Mouse (Mus musculus) midbrain, embryonic 12.5 days (tissue): ENCODE results near the gene AC124108.1. TPM values are rescaled to one million over a fixed set of nuclear protein-coding genes. Genes with fewer than 3 reads are reported as not detected.

ENCODE experiments used
- ATAC-seq: fragments of 200-750 bp; cut with Nextera tagmentation; 2 replicates; pipeline ENCODE4 v1.8.0; 2017; ENCODE audit warnings: low read depth, moderate TSS enrichment, moderate library complexity; ENCODE audit not compliant: low FRiP score
- H3K27ac ChIP-seq: fragments of 300-500 bp; sonication (generic); replicated peaks from 2 replicates; pipeline ENCODE4 v1.5.1; 2016; ENCODE audit warnings: mild to moderate bottlenecking
- H3K27me3 ChIP-seq: fragments of 300-500 bp; sonication (generic); 2 replicates; pipeline ENCODE4 v1.6.1; 2016; ENCODE audit warnings: mild to moderate bottlenecking
- H3K36me3 ChIP-seq: fragments of 300-500 bp; sonication (generic); 2 replicates; pipeline ENCODE4 v1.6.1; 2016
- H3K4me1 ChIP-seq: fragments of 300-500 bp; sonication (generic); 2 replicates; pipeline ENCODE4 v1.6.1; 2016
- H3K4me2 ChIP-seq: fragments of 300-500 bp; sonication (generic); replicated peaks from 2 replicates; pipeline ENCODE4 v1.6.1; 2016; ENCODE audit warnings: mild to moderate bottlenecking, moderate library complexity
- H3K4me3 ChIP-seq: fragments of 300-500 bp; sonication (generic); 2 replicates; pipeline ENCODE4 v1.5.1; 2016; ENCODE audit warnings: mild to moderate bottlenecking
- H3K9ac ChIP-seq: fragments of 300-500 bp; sonication (generic); replicated peaks from 2 replicates; pipeline ENCODE4 v1.6.1; 2016; ENCODE audit warnings: mild to moderate bottlenecking, moderate library complexity
- H3K9me3 ChIP-seq: fragments of 300-500 bp; sonication (generic); 2 replicates; pipeline ENCODE4 v1.6.1; 2016; ENCODE audit warnings: mild to moderate bottlenecking
- whole genome bisulfite sequencing: fragments of 180-500 bp; shearing (Covaris S2); methylation state at CpG from one replicate; pipeline ENCODE4 v1.1.7; 2016; 5-methylcytosine and 5-hydroxymethylcytosine counted together
- microRNA counts: library from miRNA; unstranded; fragments of <30 nt; microRNA quantifications from one replicate; lab custom pipeline; 2017
- microRNA-seq: library from miRNA; unstranded; fragments of <30 nt; microRNA quantifications from one replicate; pipeline ENCODE4, GENCODE M21; 2017
- polyA plus RNA-seq: library from polyadenylated mRNA; unstranded; fragments of >200 nt; fragmentation: Nextera tagmentation; extraction: Ambion mirVana; gene quantifications from 2 replicates; pipeline ENCODE4 v1.2.1, GENCODE M21; 2016

Gene AC124108.1
- polyA plus RNA-seq, 1 experiment from 2014 or later, result 6.1 TPM

GRCm38 (mm10) chr1:132229667-132230066, 38.4 kb downstream of the AC124108.1 start, which contains the start of gene Gm10188:
Gene Gm10188 (minus strand): TSS chr1:132229767.
- Histone ChIP-seq H3K9ac (no peak within 1 kb of the TSS), H3K27me3 (0 out of 2 replicates have a peak, but pooled peaks cover 5% of the 10 kb centered on the region), H3K4me2 (no peak within 1 kb of the TSS), H3K9me3 (no peaks in the 10 kb centered on the region), H3K4me3 (no peak within 1 kb of the TSS), H3K4me1 (peaks cover 3% of the 10 kb centered on the region; the same call in 1 of the 2 replicates), H3K27ac (no peak within 1 kb of the TSS), H3K36me3 (no peaks in the 10 kb centered on the region)
- no peak for ATAC-seq
- 92% methylated on average over 3 of the region's 3 CpGs for WGBS

- Histone ChIP-seq H3K27ac (peak overlapping the region; percentile 63; the same call in 1 of the 2 replicates), H3K4me1 (peaks cover 3% of the 10 kb centered on the region; the same call in 1 of the 2 replicates), H3K4me3 (no peak overlapping the region), H3K36me3 (no peaks in the 10 kb centered on the region), H3K27me3 (peaks cover 16% of the 10 kb centered on the region), H3K9me3 (no peaks in the 10 kb centered on the region), H3K4me2 (no peak overlapping the region), H3K9ac (no peak overlapping the region)
- ATAC-seq, result no peak
- WGBS, result 28% methylated on average over 7 of the region's 7 CpGs
These were observed 40.4 kb downstream of the AC124108.1 start for GRCm38 (mm10) chr1:132231470-132232274.

GRCm38 (mm10) chr1:132233566-132233965, 42.3 kb downstream of the AC124108.1 start:
- Histone ChIP-seq H3K36me3 (no peaks in the 10 kb centered on the region), H3K4me1 (peaks cover 7% of the 10 kb centered on the region; the same call in 1 of the 2 replicates)

DNA sequence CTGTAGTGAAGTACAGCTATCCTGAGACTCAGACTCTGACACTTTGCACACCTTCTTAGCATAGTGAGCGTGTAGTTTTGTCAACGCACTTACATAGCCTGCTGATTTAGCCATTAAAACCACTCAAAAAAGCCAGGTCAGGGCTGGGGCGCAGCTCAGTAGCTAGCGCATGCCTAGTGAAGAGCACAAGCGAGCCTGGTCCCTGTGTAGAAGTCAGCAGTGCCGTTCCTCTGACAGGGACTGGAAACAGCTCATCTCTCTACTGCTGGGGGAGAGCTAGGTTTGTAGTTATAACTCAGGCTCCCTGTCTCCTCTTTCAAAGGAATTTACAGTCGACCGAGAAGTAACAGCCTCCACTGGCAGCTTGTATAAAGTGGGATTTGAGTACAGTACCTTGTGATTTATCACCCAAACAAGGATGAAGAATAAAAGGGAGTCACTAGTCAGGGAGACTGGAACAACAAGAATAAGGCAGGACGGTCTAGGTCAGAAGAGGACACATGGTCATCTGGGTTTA, 43.6 kb downstream of the AC124108.1 start:
- Histone ChIP-seq H3K27ac (no peak overlapping the region), H3K27me3 (peaks cover 21% of the 10 kb centered on the region), H3K4me1 (peaks cover 7% of the 10 kb centered on the region; the same call in 1 of the 2 replicates), H3K36me3 (no peaks in the 10 kb centered on the region), H3K4me3 (no peak overlapping the region), H3K9me3 (no peaks in the 10 kb centered on the region), H3K9ac (no peak overlapping the region), H3K4me2 (no peak overlapping the region)
- ATAC-seq, result no peak
- 76% methylated on average over 9 of the region's 9 CpGs for WGBS

More at GRCm38 (mm10) chr1:132233566-132233965, 42.3 kb downstream of the AC124108.1 start:
- Histone ChIP-seq H3K9me3 (no peaks in the 10 kb centered on the region), H3K27ac (no peak overlapping the region), H3K27me3 (peaks cover 21% of the 10 kb centered on the region), H3K4me3 (no peak overlapping the region), H3K9ac (no peak overlapping the region), H3K4me2 (no peak overlapping the region)
- WGBS, result 25% methylated on average over 12 of the region's 12 CpGs
- no peak for ATAC-seq

DNA sequence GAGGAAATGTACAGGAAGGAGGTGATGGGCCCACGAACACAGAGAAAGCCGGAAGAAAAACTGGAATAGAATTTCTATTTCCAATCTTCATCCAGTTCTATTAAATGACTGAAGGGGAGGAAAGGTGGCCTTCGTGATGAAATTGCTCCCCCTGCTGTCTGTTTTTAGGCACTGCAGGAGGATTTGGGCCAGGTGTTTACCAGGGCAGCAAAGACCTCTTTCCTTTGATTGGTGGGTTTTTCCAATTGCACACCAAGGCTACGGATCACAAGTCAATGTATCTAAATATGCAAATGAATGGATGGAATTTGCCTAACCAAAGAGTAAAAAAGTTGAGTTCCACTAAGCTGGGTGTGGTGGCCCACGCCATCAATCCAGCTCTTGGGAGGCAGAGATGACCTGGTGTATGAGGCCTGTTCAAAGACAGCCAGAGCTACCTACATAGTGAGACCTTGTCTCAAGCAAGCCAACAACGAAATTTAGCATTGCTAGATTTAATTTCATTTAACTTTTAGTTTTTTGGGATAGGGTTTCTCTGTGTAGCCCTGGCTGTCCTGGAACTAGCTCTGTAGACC, 46.4 kb downstream of the AC124108.1 start:
- no peaks in the 10 kb centered on the region for H3K36me3 ChIP-seq
- H3K9ac ChIP-seq, result no peak overlapping the region
- ATAC-seq, result no peak
- H3K4me1 ChIP-seq, result 0 out of 2 replicates have a peak, but pooled peaks cover 4% of the 10 kb centered on the region
- no peak overlapping the region for H3K27ac ChIP-seq
- WGBS, result 23% methylated on average over 6 of the region's 6 CpGs
- H3K27me3 ChIP-seq, result peaks cover 21% of the 10 kb centered on the region
- no peak overlapping the region for H3K4me2 ChIP-seq
- H3K4me3 ChIP-seq, result no peak overlapping the region
- no peaks in the 10 kb centered on the region for H3K9me3 ChIP-seq

- H3K4me2 ChIP-seq, result no peak overlapping the region
- H3K4me1 ChIP-seq, result no peaks in the 10 kb centered on the region
- H3K36me3 ChIP-seq, result no peaks in the 10 kb centered on the region
- ATAC-seq, result no peak
- no peak overlapping the region for H3K27ac ChIP-seq
- WGBS, result 78% methylated on average over 5 of the region's 5 CpGs
- H3K4me3 ChIP-seq, result no peak overlapping the region
- H3K9me3 ChIP-seq, result no peaks in the 10 kb centered on the region
- H3K9ac ChIP-seq, result no peak overlapping the region
- no peaks in the 10 kb centered on the region for H3K27me3 ChIP-seq
These were observed 53.8 kb downstream of the AC124108.1 start for GRCm38 (mm10) chr1:132245010-132245409.

- no peak overlapping the region for H3K4me3 ChIP-seq
- no peak overlapping the region for H3K4me2 ChIP-seq
- ATAC-seq, result no peak
- no peak overlapping the region for H3K27ac ChIP-seq
- H3K9ac ChIP-seq, result no peak overlapping the region
- H3K36me3 ChIP-seq, result no peaks in the 10 kb centered on the region
- no peaks in the 10 kb centered on the region for H3K27me3 ChIP-seq
- WGBS, result 70% methylated on average over 6 of the region's 6 CpGs
- H3K9me3 ChIP-seq, result no peaks in the 10 kb centered on the region
- H3K4me1 ChIP-seq, result no peaks in the 10 kb centered on the region
These were observed 54.9 kb downstream of the AC124108.1 start for GRCm38 (mm10) chr1:132246137-132246536.

DNA sequence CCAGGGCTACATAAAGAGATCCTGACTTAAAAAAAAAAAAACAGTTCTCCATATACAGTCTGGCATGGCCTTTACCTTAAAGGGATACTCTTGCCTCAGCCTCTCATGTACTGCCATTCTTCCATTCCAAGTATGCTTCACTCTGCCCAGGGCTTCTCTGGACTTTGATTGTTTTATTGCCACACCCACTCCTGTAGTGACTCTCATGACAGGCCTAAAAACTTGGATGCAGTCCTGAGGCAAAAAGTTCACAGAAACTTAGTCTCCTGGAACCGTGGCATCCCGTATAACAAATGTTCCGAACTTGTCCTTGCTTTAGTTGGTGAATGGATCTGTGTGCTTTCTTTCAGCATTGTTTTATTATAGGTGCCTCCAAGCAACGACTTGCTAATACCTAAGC, 55.4 kb downstream of the AC124108.1 start:
- WGBS, result 89% methylated on average over 4 of the region's 4 CpGs
- Histone ChIP-seq H3K27ac (no peak overlapping the region), H3K4me1 (no peaks in the 10 kb centered on the region)

GRCm38 (mm10) chr1:132254467-132254866, 63.2 kb downstream of the AC124108.1 start:
- no peaks in the 10 kb centered on the region; the same call in 1 of the 2 replicates for H3K27me3 ChIP-seq
- no peak overlapping the region for H3K4me2 ChIP-seq
- no peak overlapping the region for H3K4me3 ChIP-seq
- no peak for ATAC-seq
- H3K27ac ChIP-seq, result no peak overlapping the region
- no peaks in the 10 kb centered on the region for H3K36me3 ChIP-seq
- no peaks in the 10 kb centered on the region for H3K4me1 ChIP-seq
- no peaks in the 10 kb centered on the region for H3K9me3 ChIP-seq
- H3K9ac ChIP-seq, result no peak overlapping the region
- 91% methylated on average over 6 of the region's 6 CpGs for WGBS

More for the DNA sequence above, 55.4 kb downstream of the AC124108.1 start:
- H3K4me2 ChIP-seq, result no peak overlapping the region
- no peak overlapping the region for H3K4me3 ChIP-seq
- no peaks in the 10 kb centered on the region for H3K36me3 ChIP-seq
- H3K9me3 ChIP-seq, result no peaks in the 10 kb centered on the region
- no peak for ATAC-seq
- no peaks in the 10 kb centered on the region for H3K27me3 ChIP-seq
- H3K9ac ChIP-seq, result no peak overlapping the region

MicroRNAs within 50 kb of the gene (microRNA counts, 519-probe panel; counts per million panel counts)
- microRNA mmu-miR-135b (lab: Ali Mortazavi, UCI), result 7,336 counts per million, percentile 82 among the panel's probes with 10 or more counts

Small RNA genes lying within 50 kb of the gene (microRNA-seq; reads per million reads assigned to microRNA genes)
- 10,233 reads per million, percentile 95 among the genes with 10 or more reads in this experiment for gene Mir135b

Other genes starting within 250 kb of the AC124108.1 start
- gene Slc45a3, start 228.5 kb upstream of the AC124108.1 start, polyA plus RNA-seq, result 27.4 and 30.2 TPM in 2 replicates
- 18.9 and 19.9 TPM in 2 replicates for gene Elk4, start 183.8 kb upstream of the AC124108.1 start, polyA plus RNA-seq
- 16.5 and 18.8 TPM in 2 replicates for gene Mfsd4a, start 123.4 kb upstream of the AC124108.1 start, polyA plus RNA-seq
- 0.56 and 1.6 TPM in 2 replicates for gene Cdk18, start 51.8 kb upstream of the AC124108.1 start, polyA plus RNA-seq
- 13.4 and 15.6 TPM in 2 replicates for gene Lemd1, start within 50 bp of the AC124108.1 start, polyA plus RNA-seq
- 0.96 TPM in 1 of 2 replicates, not detected in the other for gene Gm10188, start 38.3 kb downstream of the AC124108.1 start, polyA plus RNA-seq
- gene Klhdc8a, start 107.2 kb downstream of the AC124108.1 start, polyA plus RNA-seq, result 5.2 and 5.4 TPM in 2 replicates
- 94.9 and 101 TPM in 2 replicates for gene Nuak2, start 124.7 kb downstream of the AC124108.1 start, polyA plus RNA-seq
- gene Tmcc2, start 199.8 kb downstream of the AC124108.1 start, polyA plus RNA-seq, result 35.4 and 36.8 TPM in 2 replicates
- 17.6 and 17.9 TPM in 2 replicates for gene Dstyk, start 226.1 kb downstream of the AC124108.1 start, polyA plus RNA-seq